Mouse (Mus musculus): Measurements from ENCODE around the gene Map2k1.
"Not testable (repeated sequence)": the region's sequence is repeated elsewhere in the genome, so short reads cannot be mapped to it uniquely, and the experiment has no call there.

Gene Map2k1

GRCm38 (mm10) chr9:64253021-64253904 is at the start of gene Map2k1:
Gene Map2k1, minus strand, starts transcription at chr9:64253631.
- DNase-seq, result peak; percentile 100

- DNase-seq, result not testable (repeated sequence)
Observed at GRCm38 (mm10) chr9:64303086-64303485, 49.7 kb upstream of the Map2k1 start.

DNA sequence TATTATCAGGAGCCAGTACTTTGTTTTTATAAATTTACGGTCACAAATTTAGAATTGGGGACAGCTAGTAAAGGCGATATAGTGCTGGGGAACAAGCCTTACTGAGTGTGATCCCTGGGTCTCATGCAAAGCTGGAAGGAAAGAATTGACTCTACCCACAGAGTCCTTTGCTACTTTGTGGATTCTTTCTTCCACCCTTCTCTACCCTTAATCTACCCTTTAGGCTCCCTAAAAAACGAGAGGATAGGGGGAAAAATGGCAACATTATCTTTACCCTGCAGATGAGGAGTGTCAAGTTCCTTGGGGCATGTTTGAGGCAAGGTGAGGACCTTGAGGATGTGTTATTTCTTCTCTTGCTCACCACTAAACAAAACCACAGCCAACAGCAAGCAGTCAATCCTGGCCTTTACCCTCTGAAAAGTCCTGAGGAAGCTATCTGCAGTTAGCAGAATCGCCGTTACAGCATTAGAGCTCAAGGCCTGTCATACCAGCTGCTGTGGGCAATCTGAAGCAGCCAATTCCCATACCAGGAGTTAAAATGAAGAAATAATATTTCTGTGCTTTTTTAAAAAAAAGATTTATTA is 29.1 kb upstream of the Map2k1 start:
- no peak for DNase-seq

DNA sequence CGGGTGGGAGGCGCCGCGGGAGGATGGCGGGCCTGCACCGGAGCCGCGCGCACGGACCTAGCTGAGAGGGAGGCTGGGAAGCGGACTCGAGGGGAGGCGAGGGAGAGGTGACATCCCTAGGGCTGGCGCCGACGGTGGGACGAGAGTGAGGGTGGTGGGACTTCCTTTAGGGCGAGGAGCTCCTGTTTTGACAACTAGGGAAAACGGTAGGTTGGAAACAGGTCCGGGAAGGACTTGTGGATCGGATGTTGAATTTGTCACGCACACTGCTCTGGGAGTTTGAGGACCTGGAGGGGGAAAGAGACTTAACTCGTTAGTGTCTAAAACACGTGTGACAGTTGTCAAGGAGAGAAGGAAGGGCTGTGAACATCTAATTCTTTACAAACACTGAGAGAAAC is 28.3 kb upstream of the Map2k1 start:
- no peak for DNase-seq

GRCm38 (mm10) chr9:64281105-64281780 is 27.8 kb upstream of the Map2k1 start, which contains the start of gene Tipin:
Gene Tipin, plus strand, starts transcription at chr9:64281581.
- DNase-seq, result peak; percentile 97 to 98

DNA sequence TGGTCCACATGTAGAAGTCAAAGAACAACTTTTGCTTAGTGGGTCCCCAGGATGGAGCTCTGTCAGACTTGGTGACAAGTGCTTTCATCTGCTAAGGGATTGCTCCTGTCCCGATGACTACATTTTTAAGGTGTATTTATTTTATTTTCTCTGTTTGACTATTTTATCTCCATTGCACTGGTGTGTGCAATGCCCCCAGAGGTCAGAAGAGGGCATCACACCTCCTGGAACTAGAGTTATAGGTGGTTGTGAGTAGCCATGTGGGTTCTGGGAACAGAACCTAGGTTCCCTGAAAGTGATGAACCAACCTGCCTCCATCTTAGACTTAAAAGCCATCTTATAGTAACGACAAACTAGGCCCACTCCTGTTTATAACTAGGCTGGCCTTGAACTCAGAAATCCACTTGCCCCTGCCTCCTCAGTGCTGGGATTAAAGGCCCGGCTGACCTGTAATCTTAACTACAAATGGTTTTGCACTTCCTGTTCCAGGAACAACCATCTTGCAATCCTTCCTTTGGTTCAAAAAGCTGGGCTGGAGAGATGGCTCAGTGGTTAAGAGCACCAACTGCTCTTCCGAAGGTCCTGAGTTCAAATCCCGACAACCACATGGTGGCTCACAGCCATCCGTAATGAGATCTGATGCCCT is 25.4 kb upstream of the Map2k1 start:
- no peak for DNase-seq

DNA sequence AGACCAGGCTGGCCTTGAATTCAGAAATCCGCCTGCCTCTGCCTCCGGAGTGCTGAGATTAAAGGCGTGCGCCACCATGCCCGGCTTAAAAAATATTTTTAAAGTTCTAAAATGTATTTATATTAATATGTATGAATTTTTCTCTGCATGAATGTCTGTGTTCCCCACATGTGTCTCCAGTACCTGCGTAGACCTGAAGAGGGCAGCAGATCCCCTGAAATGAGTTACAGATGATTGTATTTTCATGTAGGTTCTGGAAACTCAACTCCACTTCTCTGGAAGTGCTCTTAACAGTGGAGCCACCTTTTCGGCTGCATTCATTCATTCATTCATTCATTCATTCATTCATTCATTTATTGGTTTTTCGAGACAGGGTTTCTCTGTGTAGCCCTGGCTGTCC is 24.3 kb upstream of the Map2k1 start:
- DNase-seq, result peak; percentile 85 to 87

DNA sequence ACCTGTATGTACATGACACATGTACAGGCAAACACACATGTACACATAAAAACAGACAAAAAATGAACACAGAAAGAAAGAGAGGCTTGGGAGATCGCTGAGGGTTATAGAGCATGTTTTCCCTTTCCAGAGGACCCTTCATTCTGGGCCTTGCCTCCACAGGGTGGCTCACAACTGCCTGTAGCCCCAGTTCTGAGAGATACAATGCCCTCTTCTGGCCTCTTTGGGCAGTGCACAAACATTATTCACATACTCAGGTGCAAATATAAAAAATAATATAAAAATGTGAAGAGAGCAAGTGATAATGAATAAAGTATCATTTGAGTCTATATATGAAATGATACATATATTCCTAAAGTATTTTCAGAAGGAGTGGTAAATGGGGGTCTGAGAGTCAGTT is 21.5 kb upstream of the Map2k1 start:
- DNase-seq, result peak; percentile 49 to 56

DNA sequence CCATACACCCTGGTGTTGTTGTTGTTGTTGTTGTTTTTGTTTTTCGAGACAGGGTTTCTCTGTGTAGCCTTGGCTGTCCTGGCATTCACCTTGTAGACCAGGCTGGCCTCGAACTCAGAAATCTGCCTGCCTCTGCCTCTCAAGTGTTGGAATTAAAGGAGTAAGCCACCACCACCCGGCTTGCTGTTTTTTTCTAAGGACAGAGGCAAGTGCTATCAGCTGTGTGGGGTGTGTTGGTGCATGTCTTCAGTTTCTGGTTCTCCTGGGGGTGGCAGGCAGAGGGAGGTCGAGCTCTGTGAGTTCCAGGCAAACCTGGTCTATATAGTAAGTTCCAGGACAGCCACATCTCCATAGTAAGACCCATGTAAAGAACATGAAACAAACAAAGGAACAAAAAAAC is 20.9 kb upstream of the Map2k1 start:
- no peak for DNase-seq

GRCm38 (mm10) chr9:64273757-64274156 is 20.3 kb upstream of the Map2k1 start:
- no peak for DNase-seq

- peak; percentile 76 to 79 for DNase-seq
Observed at GRCm38 (mm10) chr9:64272611-64273010, 19.2 kb upstream of the Map2k1 start.

DNA sequence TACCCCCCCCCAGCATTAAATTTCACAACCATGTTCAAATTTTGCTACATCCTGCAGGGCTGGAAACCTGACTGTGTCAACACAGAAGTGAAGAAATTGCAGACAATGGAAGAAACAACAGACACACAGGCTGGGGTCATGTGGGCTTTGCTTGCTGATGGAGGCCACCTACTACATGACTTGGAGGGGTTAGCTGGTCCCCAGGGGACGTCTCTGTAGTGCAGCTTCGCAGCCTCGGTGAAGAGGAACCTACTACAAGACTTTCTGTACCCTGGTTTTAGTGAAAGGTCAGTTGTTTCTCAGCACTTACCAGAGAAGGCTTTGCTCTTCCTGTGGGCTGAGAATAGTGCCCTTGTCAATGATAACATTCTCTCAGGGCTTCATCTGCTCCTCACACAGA is 17.8 kb upstream of the Map2k1 start:
- no peak for DNase-seq

DNA sequence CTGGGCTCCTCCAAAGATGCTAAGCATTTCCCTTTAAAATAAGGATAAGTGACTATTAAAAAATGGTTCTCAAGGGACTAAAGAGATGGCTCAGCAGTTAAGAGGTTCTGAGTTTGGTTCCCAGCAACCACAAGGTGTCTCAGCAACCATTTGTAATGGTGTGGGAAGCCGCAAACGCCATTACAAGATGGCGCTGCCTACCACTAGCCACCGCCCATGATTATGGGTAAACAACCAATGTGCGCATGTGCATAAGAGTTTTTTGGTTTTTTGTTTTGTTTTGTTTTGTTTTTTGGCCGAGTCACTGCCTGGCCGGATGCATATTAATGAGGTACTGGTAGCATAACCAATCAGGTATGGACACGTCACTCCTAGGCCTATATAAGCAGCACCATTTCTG is 15.4 kb upstream of the Map2k1 start:
- DNase-seq, result not testable (repeated sequence)

DNA sequence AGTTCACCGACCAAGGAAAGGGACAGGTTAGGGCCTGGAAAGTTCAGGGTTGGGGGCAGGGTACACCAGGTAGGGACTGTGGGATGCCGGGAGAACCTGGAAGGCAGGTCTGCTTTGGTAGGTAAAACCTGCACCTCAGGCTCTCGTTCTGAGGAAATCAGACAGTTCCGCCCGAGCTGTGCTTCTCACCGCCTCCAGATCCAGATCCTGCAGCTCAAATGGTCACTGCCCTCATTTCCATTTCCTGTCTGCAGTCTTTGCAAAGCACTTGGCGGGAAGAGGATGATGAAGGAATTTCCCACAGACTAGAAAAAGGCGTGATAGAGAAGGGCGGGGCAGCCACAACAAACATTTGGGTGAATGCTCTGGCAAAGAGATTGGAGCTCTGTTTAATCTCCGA is 14.8 kb upstream of the Map2k1 start:
- no peak for DNase-seq

DNA sequence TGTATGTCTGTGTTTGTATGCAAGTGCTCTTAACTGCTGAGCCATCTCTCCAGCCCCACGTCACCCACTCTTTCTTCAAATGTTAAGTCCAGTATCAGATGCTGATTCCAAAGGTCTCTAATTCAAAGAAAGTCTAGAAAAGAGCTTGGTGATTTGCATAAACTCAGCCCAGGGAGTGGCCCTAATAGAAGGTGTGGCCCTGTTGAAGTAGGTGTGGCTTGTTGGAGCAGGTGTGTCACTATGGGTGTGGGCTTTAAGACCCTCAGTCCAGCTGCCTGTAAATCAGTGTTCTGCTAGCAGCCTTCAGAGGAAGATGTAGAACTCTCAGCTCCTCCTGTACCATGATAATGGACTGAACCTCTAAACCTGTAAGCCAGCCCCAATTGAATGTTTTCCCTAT is 13.8 kb upstream of the Map2k1 start:
- DNase-seq, result no peak

GRCm38 (mm10) chr9:64264813-64265212 is 11.4 kb upstream of the Map2k1 start:
- no peak for DNase-seq

DNA sequence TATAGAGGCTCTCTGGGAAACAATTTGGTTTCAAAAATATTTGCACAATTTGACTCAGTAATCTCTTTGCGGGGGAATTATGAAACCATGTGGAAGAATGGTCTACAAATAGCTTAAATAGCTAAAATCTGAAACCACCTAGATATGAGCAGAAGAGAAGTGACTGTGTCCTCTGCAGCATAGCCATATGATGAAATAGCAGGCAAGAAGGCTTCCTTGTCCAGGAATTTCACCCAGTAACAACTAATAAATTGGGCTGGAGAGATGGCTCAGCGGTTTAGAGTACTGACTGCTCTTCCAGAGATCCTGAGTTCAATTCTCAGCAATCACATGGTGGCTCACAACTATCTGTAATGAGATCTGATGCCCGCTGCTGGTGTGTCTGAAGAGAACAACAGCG is 7.6 kb upstream of the Map2k1 start:
- no peak for DNase-seq

DNA sequence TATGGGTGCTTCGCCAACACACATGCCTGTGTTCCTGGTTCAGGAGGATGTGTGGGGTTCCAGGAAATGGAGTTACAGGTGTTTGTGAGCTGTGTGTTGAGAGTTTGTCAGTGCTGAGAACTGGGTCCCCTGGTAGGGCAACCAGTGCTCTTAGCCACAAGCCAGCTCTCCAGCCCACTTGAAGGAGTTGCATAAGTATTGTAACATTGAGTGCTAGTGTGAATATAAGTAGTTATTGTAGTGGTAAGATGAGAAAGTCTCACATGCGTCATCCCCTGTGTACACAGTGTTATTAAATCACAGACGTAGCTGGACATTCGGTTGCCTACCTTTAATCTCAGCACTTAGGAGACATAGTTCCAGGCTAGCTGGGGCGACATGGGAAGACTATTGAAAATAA is 6.5 kb upstream of the Map2k1 start:
- no peak for DNase-seq

DNA sequence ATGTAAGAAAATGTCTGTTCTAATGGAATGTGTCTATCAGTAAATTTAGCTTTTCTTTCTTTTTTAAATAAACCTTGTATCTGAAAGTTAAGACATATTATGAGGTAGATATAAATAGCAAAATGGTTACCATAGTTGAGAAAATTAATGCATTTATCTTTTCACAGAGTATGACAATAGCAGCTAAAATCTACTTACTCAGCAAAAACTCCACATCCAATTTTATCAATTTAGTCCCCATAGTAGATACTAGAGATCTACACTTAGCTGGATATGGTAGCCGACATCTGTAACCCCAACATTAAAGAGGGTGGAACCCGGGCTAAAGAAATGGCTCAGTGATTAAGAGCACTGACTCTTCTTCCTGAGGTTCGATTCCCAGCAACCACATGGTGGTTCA is 2.8 kb upstream of the Map2k1 start:
- no peak for DNase-seq

DNA sequence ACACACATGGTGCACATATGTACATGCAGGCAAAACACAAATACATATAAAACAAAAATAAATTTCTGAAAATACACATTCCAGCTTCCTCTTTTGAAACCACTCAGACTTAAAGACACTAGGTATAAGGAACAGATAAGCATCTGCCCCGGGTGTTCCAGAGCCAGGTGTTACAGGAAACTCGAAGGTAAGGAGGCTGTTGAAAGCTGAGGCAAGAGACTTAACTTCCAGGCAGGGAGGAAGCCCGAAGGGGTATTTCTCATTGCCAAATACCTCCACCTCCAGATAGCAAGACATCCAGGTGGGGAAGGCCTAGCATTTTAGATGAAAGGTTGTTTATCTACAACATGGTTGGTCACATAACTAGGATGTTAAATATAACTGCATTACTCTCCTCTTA is 2.0 kb upstream of the Map2k1 start:
- DNase-seq, result no peak

DNA sequence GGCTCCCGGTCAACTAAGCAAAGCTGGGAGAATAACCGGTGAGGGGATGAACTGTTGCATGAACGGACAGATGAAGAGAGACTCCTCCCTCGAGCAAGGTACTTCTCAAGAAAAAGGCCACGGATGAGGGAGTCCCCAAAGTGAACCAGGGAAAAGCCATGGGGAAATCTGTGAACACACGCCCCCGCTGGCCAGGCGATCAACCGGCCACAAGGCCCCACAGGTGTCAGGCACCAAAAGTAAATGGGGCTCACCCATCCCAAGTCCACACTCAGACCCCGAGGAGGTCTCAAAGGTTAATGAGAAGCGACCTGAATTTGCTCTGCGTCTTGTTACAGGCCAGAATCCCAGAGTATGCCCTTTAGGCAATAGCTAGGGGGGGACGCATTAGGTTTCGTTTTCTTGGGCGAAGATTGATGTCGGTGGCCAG is 825 bp downstream of the Map2k1 start:
- peak; percentile 59 to 68 for DNase-seq

GRCm38 (mm10) chr9:64250111-64250730 is 3.2 kb downstream of the Map2k1 start:
- no peak for DNase-seq

GRCm38 (mm10) chr9:64249371-64249770 is 4.1 kb downstream of the Map2k1 start:
- no peak for DNase-seq
